Mouse (Mus musculus): ENCODE results near the gene Panx3. TPM values are rescaled to one million over a fixed set of nuclear protein-coding genes. Genes with fewer than 3 reads are reported as not detected.

Gene Panx3
- total RNA-seq (2021): not detected

- DNase-seq (ENCODE audit: low spot score in 2 of 2): no peak
Observed at GRCm38 (mm10) chr9:37669115-37669514, at the start of gene Panx3. Panx3 (minus strand) TSS chr9:37669235.

DNA sequence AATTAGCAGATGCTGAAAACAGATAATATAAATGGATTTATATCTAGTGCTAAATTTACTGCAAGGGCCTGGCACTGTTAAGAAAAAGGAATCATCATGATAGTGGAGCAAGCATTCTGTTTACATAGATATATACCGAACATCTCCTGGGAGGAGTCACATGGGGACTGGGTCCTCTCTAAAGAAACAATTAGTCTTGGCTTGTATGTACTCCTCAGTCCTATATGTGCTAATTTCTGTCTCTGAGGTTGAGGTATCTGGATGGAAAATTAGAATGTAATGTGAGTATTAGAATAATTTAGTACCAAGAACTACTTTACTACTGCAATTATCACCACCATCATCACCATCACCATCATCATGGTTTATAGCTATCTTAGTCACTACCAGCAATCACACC lies 47.1 kb upstream of the Panx3 start, which contains the start of gene Olfr160:
Gene Olfr160 (minus strand): TSS at position 101 of the 400 bp plus-strand sequence.
- no peak for DNase-seq (ENCODE audit: low spot score in 2 of 2)
- intact Hi-C loops (cut with DNase I): no loop called here

More at GRCm38 (mm10) chr9:37669115-37669514, at the start of gene Panx3:
- intact Hi-C loops (cut with DNase I): no loop called here

DNA sequence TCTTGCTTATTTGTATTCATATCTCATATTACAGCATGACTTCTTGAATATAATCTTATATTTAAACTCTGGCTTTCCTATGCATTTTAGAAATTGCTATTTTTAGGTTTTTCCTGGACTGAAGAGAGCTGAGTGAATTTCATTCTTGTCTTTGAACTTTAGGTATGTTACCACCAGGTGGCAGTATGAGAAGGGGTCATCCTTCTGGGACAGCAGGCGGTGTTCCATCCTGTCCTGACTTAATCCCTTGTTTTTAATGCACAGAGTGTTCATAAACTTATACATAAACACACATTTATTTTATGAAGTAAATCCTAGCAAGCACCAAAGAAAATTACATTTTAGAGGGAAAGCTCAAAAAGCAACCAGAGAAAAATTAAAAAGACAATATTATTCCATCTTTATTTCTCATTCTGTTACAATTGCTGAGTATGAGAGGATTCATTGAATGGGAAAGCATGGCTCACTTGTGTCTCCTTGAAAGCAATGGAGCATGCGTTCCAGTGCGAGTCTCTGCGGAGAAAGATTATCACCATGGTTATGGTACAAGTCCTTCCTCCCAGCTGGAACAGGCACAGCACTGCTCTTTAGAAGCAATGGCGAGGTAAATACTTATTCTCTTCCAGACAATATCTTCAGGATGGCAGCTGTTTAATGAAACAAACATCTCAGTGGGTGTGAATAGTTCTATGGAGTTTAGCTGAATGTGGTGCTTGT lies 21.1 kb upstream of the Panx3 start:
- DNase-seq (ENCODE audit: low spot score in 2 of 2): peak in 1 of 2 experiments; percentile 31
- intact Hi-C loops (cut with DNase I): loop anchor here (1.0 kb wide), 1 partner anchor 242 kb away; no protein-coding TSS in a partner anchor

- no peak for DNase-seq (ENCODE audit: low spot score in 2 of 2)
- intact Hi-C loops (cut with DNase I): no loop called here
Observed at GRCm38 (mm10) chr9:37687941-37688303, 18.9 kb upstream of the Panx3 start.

DNA sequence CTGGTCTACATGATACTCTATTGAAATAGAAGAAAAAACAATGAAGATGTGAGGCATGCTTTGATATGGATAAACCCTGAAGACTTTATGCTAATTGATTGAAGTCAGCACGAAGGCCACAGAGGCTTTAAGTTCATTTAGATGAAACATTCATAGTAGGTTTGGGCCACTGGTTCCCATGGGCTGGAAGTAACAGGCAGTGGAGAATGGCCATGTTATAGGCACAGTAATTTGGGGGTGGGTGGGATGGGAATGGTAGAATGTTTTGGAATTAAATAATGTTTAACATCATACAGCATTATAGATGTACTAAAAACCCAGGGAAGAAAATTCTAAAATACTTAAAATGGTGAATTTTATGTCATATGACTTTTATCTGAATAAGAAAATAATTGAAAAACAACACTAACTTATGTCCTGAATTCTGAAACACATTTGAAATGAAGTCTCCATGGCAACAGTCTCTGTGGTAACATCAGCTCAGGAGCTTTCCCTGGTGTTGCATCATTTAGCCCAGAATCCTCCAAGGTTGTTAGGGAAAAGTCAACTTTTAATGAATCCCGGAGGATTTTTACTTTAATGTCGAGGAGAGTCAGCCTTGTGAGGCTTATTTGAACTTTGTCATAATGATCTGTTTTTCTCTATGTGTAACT lies 18.4 kb upstream of the Panx3 start:
- intact Hi-C loops (cut with DNase I): no loop called here

DNA sequence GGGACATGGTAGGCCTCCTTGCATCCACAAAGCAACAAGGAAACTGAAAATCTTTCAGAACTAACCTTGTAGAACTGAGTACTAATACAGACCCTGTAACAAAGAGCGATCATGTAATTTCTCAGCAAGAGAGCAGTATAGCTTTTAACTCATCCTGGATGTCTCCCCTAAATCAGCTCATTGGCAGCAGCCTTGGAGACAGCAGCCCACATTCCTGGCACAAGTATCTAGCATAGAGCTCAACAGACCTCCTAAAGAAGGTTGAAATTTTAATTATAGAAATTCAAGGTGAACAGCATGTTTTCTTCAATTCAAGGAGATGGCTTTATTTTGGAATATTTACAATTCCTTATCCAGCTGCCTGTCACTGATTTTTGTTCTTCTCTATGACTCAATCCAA lies 12.1 kb upstream of the Panx3 start:
- intact Hi-C loops (cut with DNase I): no loop called here
- peak in 1 of 2 experiments; percentile 81 for DNase-seq (ENCODE audit: low spot score in 2 of 2)

More for the DNA sequence above, 18.4 kb upstream of the Panx3 start:
- peak; percentile 33 to 39 for DNase-seq (ENCODE audit: low spot score in 2 of 2)

DNA sequence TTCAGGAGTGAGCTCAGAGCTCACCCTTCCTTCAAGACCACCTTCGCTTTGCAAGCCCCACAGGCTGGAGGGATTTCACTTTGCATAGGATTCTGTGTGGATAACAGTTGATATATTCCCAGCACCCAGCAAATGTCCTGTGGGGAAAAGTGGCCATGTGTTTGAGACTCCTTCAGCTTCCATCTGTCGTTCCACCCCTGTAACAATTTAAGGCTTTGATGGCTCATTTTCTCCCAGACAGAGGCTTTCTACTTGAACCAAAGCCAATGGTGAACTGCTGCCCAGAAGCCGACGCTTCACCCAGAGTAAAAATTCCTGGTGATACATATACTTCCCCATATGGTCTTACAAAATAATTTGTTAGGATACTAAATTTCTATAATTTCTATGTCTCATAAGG lies 6.3 kb upstream of the Panx3 start:
- DNase-seq (ENCODE audit: low spot score in 2 of 2): peak; percentile 41 to 93
- intact Hi-C loops (cut with DNase I): loop anchor here (1.0 to 5.0 kb wide), 6 partner anchors 108 to 257 kb away; partner anchors contain the start of genes Nrgn and Olfr878

DNA sequence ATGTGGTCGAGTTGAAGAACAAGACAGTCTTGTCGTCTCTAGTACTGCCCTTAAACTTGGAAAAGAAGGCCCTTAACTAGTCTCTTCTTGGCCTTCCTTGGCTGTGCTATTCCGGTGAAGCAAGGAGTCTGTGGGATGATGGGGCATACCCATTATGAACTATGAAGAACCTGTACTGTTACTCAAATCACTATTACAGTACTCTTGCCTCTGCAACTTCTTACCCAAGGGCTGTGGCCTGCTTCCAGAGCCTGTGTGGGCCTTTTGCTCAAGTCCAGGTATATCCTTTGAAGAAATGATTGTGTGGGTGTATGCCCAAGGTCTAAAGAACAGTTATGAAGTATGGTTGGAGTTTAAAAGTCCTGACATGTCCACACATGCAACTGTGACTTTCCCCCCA lies 1.2 kb upstream of the Panx3 start:
- no peak for DNase-seq (ENCODE audit: low spot score in 2 of 2)
- intact Hi-C loops (cut with DNase I): no loop called here

GRCm38 (mm10) chr9:37669678-37670077 lies 643 bp upstream of the Panx3 start:
- intact Hi-C loops (cut with DNase I): no loop called here
- DNase-seq (ENCODE audit: low spot score in 2 of 2): no peak

- no peak for DNase-seq (ENCODE audit: low spot score in 2 of 2)
- intact Hi-C loops (cut with DNase I): no loop called here
Observed at GRCm38 (mm10) chr9:37666045-37666444, 3.0 kb downstream of the Panx3 start.

- DNase-seq (ENCODE audit: low spot score in 2 of 2): no peak
- intact Hi-C loops (cut with DNase I): no loop called here
Observed at GRCm38 (mm10) chr9:37664604-37665003, 4.4 kb downstream of the Panx3 start.

GRCm38 (mm10) chr9:37663210-37663609 lies 5.8 kb downstream of the Panx3 start:
- intact Hi-C loops (cut with DNase I): no loop called here
- DNase-seq (ENCODE audit: low spot score in 2 of 2): no peak

DNA sequence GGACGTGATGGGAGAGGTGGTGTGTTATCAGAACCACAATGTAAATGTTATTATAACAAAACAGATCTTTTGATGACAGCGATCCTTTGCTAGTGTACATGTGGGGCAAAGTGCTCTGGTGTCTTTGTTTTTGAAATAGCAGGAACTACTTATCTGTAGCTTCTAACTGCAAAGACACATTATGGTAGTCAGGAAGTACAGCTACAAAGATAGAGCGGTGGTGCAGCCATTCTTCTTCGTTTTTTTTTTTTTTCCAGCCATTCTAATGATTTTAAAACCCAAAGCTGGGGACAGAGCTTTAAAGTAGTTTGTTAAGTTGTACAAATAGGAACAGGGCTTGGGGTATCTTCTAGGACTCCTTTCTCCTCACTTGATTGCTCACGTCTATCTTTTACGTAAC lies 9.6 kb downstream of the Panx3 start:
- intact Hi-C loops (cut with DNase I): no loop called here
- no peak for DNase-seq (ENCODE audit: low spot score in 2 of 2)

- intact Hi-C loops (cut with DNase I): no loop called here
- DNase-seq (ENCODE audit: low spot score in 2 of 2): peak; percentile 78 to 83
Observed at GRCm38 (mm10) chr9:37656931-37657481, 12.0 kb downstream of the Panx3 start, which contains the start of gene Tbrg1. Tbrg1 (minus strand) TSS chr9:37657312.

DNA sequence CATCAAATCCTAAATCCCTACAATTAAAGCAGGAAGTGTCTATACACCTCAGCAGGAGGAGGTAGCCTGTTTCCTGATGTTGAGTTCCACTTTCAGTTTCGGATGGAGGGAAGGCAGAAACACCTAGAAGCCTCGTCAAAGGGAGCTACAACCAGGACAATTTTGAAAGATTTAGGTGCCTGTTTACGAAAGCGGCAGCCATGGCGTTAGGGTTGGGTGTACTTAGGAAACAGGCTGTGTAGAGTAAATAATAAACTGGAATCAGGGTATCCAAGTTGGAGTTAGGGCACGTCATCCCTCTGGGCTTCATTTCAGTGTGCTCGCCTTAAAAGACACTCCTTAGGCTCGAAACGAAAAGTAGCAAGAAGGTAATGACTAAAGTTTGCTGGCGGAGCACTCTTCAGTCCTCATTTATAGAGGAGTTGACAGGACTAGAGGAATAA lies 12.6 kb downstream of the Panx3 start:
- DNase-seq (ENCODE audit: low spot score in 2 of 2): no peak
- intact Hi-C loops (cut with DNase I): no loop called here

GRCm38 (mm10) chr9:37655961-37656360 lies 13.1 kb downstream of the Panx3 start:
- intact Hi-C loops (cut with DNase I): no loop called here
- DNase-seq (ENCODE audit: low spot score in 2 of 2): no peak

GRCm38 (mm10) chr9:37653836-37654235 lies 15.2 kb downstream of the Panx3 start:
- intact Hi-C loops (cut with DNase I): no loop called here
- no peak for DNase-seq (ENCODE audit: low spot score in 2 of 2)

- intact Hi-C loops (cut with DNase I): no loop called here
- DNase-seq (ENCODE audit: low spot score in 2 of 2): no peak
Observed at GRCm38 (mm10) chr9:37650639-37651038, 18.4 kb downstream of the Panx3 start.

DNA sequence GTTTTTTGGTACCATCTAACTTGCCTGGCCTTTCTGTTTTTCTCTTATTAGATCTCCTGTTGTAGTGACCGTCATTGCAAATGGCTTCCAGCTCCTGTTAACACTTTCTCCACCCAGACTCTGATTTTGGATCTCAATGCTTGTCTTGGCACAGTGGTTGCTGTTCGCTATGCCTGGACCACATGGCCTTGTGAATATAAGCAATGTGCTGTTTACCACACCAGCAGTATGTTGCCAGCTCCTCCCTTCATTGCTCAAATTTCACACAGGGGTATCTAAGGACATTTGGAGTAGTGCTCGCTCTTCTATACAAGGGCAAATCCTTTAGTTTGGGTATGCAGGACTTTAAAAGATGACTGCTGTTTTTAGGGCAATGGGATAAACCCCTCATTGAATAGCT lies 22.8 kb downstream of the Panx3 start:
- intact Hi-C loops (cut with DNase I): no loop called here
- DNase-seq (ENCODE audit: low spot score in 2 of 2): no peak

DNA sequence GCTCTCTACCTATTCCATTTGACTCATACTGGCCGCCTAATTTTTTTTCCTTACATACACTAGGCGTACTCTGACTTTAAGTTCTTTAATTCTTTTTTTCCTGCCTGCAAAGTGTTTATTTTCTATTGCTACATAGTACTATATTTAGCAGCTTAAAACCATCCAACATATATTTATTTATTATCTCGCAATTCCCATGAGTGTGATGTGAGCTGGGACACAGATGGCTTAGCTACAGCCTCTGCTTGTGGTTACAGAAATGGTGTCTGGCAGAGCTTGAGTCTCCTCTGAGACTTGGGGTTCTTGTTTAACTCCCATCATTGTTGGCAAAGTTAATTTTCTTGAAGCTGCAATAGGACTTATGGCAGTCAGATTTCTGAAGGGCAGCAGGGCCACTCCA lies 30.3 kb downstream of the Panx3 start:
- intact Hi-C loops (cut with DNase I): loop anchor here (5.0 kb wide), 1 partner anchor 294 kb away; no protein-coding TSS in a partner anchor
- DNase-seq (ENCODE audit: low spot score in 2 of 2): no peak
